Mouse (Mus musculus) olfactory bulb, adult 2 months (tissue): ENCODE measurements at regions not wholly inside any gene's neighbourhood (a gene's known extent, or its start where the extent isn't known, plus 50 kb on each side); places are given as distances from the start of the nearest gene placed in this dataset.

Source experiments
- CTCF ChIP-seq: fragments of 200-500 bp; IDR thresholded peaks from 2 replicates; pipeline ENCODE4 v1.5.1; 2012; ENCODE audit warnings: low read depth, mild to moderate bottlenecking, low read length, moderate library complexity; ENCODE audit not compliant: insufficient read depth
- POLR2A ChIP-seq: fragments of 200-500 bp; IDR thresholded peaks from 2 replicates; pipeline ENCODE4 v1.6.1; 2012; ENCODE audit warnings: mild to moderate bottlenecking, low read depth, low read length, moderate library complexity; ENCODE audit not compliant: insufficient read depth

DNA sequence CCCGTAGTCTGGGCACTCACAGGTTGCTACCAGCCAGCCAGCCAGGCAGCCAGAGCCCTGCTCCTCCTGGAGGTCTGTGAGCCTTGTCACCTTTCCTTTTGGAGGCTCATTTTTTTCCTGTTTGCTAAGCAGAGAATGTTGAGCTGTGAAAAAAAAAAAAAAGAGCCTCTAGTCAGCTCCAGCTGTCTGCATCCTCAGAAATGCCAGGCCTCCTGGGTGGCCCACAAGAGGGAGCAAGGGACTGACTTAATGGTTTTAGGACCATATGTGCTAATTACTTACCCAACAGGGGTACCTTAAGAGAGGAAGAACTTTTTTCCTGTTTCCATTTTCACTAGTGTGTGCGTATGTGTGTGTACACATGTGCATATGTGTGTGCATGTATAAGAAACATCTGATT is 94.8 kb upstream of the Spata13 start:
- TF ChIP-seq POLR2A (no peak), CTCF (no peak)
